26 mouse cellular contexts compared by ENCODE assay signal in the genomic region with DNA sequence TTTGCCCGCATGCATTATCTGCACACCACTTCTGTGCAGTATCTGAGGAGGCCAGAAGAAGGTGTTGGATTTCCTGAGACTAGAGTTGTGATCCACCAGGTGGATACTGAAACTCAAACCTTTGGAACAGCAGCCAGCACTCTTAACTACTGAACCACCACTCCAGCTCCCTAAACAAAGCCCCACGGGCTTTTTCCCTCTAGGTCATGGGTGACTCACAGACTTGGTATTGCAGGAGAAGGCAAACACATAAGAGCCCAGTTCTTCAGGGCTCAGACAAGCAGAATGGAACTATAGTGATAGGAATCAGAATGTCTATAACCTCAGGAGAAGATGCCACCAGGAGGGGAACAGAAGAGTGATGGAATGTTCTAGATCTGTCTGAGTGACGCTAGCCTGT.
A peak's percentile ranks its signal among the peaks of the same experiment; 100 is the strongest.
DNase-seq lines count a peak whose midpoint lies in the region; ATAC-seq and TF ChIP-seq lines count a peak whose summit lies in the region.
"Had no signal": no experiment of that assay in that cellular context is flagged by ENCODE, and none has a peak within 500 bp of the region (broad histone marks: within the 10 kb centered on the region; RNA-seq: fewer than 3 reads in every experiment).

No protein-coding gene starts in this region.

- in situ Hi-C loops in Patski (cut with MboI; ENCODE audit: low pct_unique_long_range_greater_than_20kb): loop anchor here (25.0 kb wide), 1 partner anchor 567 kb away; no protein-coding TSS in a partner anchor

- H3K4me1 ChIP-seq in lung, postnatal 0 days (ENCODE audit: insufficient read depth, low read depth, low read length): peaks cover 6% of the 10 kb centered on the region; the same call in 1 of the 2 replicates

- 0 out of 2 replicates have a peak, but pooled peaks have one; percentile 4 for TF ChIP-seq CTCF in lung, postnatal 0 days (IDR thresholded peaks at IDR 0.05)
- TF ChIP-seq CTCF in Patski (IDR thresholded peaks at IDR 0.05): no peak

- CTCF ChIA-PET in Patski (lab: Charles Lee): no interaction called here

- no peak overlapping the region for H3K9ac ChIP-seq in lung, postnatal 0 days (replicated peaks; ENCODE audit: low read depth)
- H3K9ac ChIP-seq: embryonic facial prominence, embryonic 15.5 days; hindbrain, embryonic 12.5 days had no signal

- H3K9me3 ChIP-seq in lung, postnatal 0 days (ENCODE audit: low read length): no peaks in the 10 kb centered on the region
- H3K9me3 ChIP-seq: forebrain, embryonic 10.5 days; G1E; heart, embryonic 10.5 days; hindbrain, embryonic 12.5 days had no signal

- POLR2A ChIA-PET in Patski (lab: Charles Lee): no interaction called here

- H3K36me3 ChIP-seq in lung, postnatal 0 days (ENCODE audit: insufficient read depth, low read length): no peaks in the 10 kb centered on the region
- H3K36me3 ChIP-seq: embryonic facial prominence, embryonic 15.5 days; forebrain, embryonic 10.5 days; G1E; heart, embryonic 10.5 days; hindbrain, embryonic 12.5 days had no signal

- peak; percentile 82 for ATAC-seq in lung, postnatal 0 days
- ATAC-seq in Patski: peak; percentile 32
- ATAC-seq: CD4-positive, CD25-positive, alpha-beta regulatory T cell, adult 4 months; forebrain, embryonic 14.5 days; hindbrain, embryonic 16.5 days; inflammation-experienced regulatory T-cells, adult 6 months; intestine, postnatal 0 days had no signal

- peak; percentile 36 for DNase-seq in adrenal gland, postnatal 10 days
- DNase-seq in adrenal gland, postnatal 25 days: no peak
- DNase-seq in lung, postnatal 0 days (ENCODE audit: low spot score): peak; percentile 79
- no peak for DNase-seq in lung, postnatal 4 days
- DNase-seq in 3T3-L1 (ENCODE audit: low read depth, low spot score) (peak; percentile 88), Patski (ENCODE audit: low read depth, low spot score) (no peak)
- DNase-seq in natural killer cell, adult 2 months (ENCODE audit: low spot score in 2 of 2): no peak
- DNase-seq: B cell, adult 2 months; cerebellum, adult 18-20 months; cerebellum, postnatal 10 days; embryo, embryonic 11 days; gastrocnemius, postnatal 10 days; heart, adult 18-20 months; heart, postnatal 10 days; heart, postnatal 4 days had no signal

- peak; percentile 42; the same call in 1 of the 2 replicates for TF ChIP-seq EP300 in lung, postnatal 0 days (IDR thresholded peaks at IDR 0.05)

- 67% methylated on average over 3 of the region's 3 CpGs for WGBS in lung, postnatal 0 days

- H3K4me3 ChIP-seq in lung, postnatal 0 days (ENCODE audit: low read depth, low read length): no peak overlapping the region
- H3K4me3 ChIP-seq: embryonic facial prominence, embryonic 15.5 days; erythroblast, embryonic 14.5 days; forebrain, embryonic 10.5 days; heart, embryonic 10.5 days; hindbrain, embryonic 12.5 days had no signal

- H3K4me2 ChIP-seq in lung, postnatal 0 days (replicated peaks; ENCODE audit: low read depth, low read length): no peak overlapping the region
- H3K4me2 ChIP-seq: embryonic facial prominence, embryonic 15.5 days; hindbrain, embryonic 12.5 days had no signal

- no peak overlapping the region for H3K27ac ChIP-seq in lung, postnatal 0 days (ENCODE audit: low read length)
- H3K27ac ChIP-seq: embryonic facial prominence, embryonic 15.5 days; forebrain, embryonic 10.5 days; heart, embryonic 10.5 days; hindbrain, embryonic 12.5 days had no signal

- no peaks in the 10 kb centered on the region for H3K27me3 ChIP-seq in lung, postnatal 0 days (replicated peaks; ENCODE audit: insufficient read depth, low read length)
- H3K27me3 ChIP-seq in Patski: no peaks in the 10 kb centered on the region
- H3K27me3 ChIP-seq: embryonic facial prominence, embryonic 15.5 days; hindbrain, embryonic 12.5 days had no signal

Comparison
In these comparisons a context has a peak if more than half of its experiments do, and no peak if none do; other contexts are left out.
1. DNase-seq: peak in adrenal gland, postnatal 10 days (single experiment), lung, postnatal 0 days (single experiment) and 3T3-L1 (single experiment); none in adrenal gland, postnatal 25 days (single experiment), lung, postnatal 4 days (0 of 2), Patski (single experiment) and natural killer cell, adult 2 months (0 of 2).